Comparison of ENCODE assay signal across 8 mouse cellular contexts in the genomic region with DNA sequence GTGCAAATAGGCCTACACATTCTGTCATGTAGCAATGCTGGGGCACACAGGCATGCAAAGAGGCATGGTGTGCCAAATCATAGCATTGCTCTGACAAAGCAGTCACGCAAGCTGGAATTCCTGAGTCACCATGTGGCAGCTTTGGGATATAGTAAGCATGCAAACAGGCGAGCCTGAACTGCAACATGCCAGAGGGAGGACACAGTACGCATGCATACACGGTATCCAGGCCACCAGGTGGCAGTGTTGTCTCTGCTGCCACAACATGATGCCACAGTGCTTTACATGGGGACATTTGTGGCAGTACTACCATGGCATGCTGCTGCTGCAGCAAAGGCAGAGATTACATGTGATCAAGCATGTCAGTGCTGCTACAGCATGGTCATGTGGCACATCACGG. TPM values are rescaled to one million over a fixed set of nuclear protein-coding genes. Genes with fewer than 3 reads are reported as not detected.
DNase-seq lines count a peak whose midpoint lies in the region; ATAC-seq and TF ChIP-seq lines count a peak whose summit lies in the region.

No protein-coding gene starts in this region.

- no peak overlapping the region for H3K4me2 ChIP-seq in forebrain, embryonic 16.5 days (ENCODE audit: low read length)
- H3K4me2 ChIP-seq in lung, embryonic 16.5 days (ENCODE audit: low read depth, low read length) = no peak overlapping the region

- no peak overlapping the region for H3K4me3 ChIP-seq in ES-E14 (ENCODE audit: insufficient read depth in 1 of 2, low read depth in 1 of 2, low read length in 2 of 2, poor library complexity in 1 of 2, severe bottlenecking in 1 of 2)
- no peak overlapping the region for H3K4me3 ChIP-seq in forebrain, embryonic 16.5 days (replicated peaks; ENCODE audit: low read length)
- H3K4me3 ChIP-seq in layer of hippocampus, adult 2 months = no peak overlapping the region
- no peak overlapping the region for H3K4me3 ChIP-seq in lung, embryonic 16.5 days (ENCODE audit: low read length)

- no peaks in the 10 kb centered on the region for H3K9me3 ChIP-seq in ES-E14 (ENCODE audit: control insufficient read depth, insufficient read depth, low read depth, low read length)
- H3K9me3 ChIP-seq in forebrain, embryonic 16.5 days (ENCODE audit: control insufficient read depth, low read length) = no peaks in the 10 kb centered on the region
- no peaks in the 10 kb centered on the region for H3K9me3 ChIP-seq in lung, embryonic 16.5 days (ENCODE audit: control insufficient read depth, low read length)

- no peak overlapping the region for H3K9ac ChIP-seq in ES-E14 (ENCODE audit: insufficient read depth, low read depth, low read length, poor library complexity, severe bottlenecking)
- H3K9ac ChIP-seq in forebrain, embryonic 16.5 days (replicated peaks; ENCODE audit: low read depth, low read length) = no peak overlapping the region
- H3K9ac ChIP-seq in lung, embryonic 16.5 days (ENCODE audit: low read length) = no peak overlapping the region

- DNase-seq in ES-E14 (ENCODE audit: low read depth, low spot score) = peak; percentile 67
- DNase-seq in c-Kit-positive CD71-positive TER-119-positive erythroid progenitor cells, embryonic 14.5 days (ENCODE audit: low spot score) = peak; percentile 70
- peak; percentile 87 for DNase-seq in heart, postnatal 4 days
- peak; percentile 74 to 84 for DNase-seq in layer of hippocampus, adult 2 months (ENCODE audit: low spot score in 2 of 2)
- DNase-seq in ovary, adult 18-20 months (ENCODE audit: low spot score) = peak; percentile 34
- peak; percentile 76 for DNase-seq in thymus, postnatal 0 days (ENCODE audit: low spot score)

- no peaks in the 10 kb centered on the region for H3K36me3 ChIP-seq in ES-E14 (ENCODE audit: control insufficient read depth, insufficient read depth, low read length, poor library complexity, severe bottlenecking)
- no peaks in the 10 kb centered on the region for H3K36me3 ChIP-seq in forebrain, embryonic 16.5 days (ENCODE audit: control insufficient read depth, insufficient read depth)
- no peaks in the 10 kb centered on the region for H3K36me3 ChIP-seq in lung, embryonic 16.5 days (ENCODE audit: control insufficient read depth, insufficient read depth, low read length)

- no peak overlapping the region for H3K27ac ChIP-seq in ES-E14 (ENCODE audit: insufficient read depth, low read depth, low read length, poor library complexity, severe bottlenecking)
- H3K27ac ChIP-seq in forebrain, embryonic 16.5 days (ENCODE audit: low read length) = no peak overlapping the region
- H3K27ac ChIP-seq in layer of hippocampus, adult 2 months = no peak overlapping the region
- H3K27ac ChIP-seq in lung, embryonic 16.5 days (ENCODE audit: low read length) = no peak overlapping the region

- H3K27me3 ChIP-seq in forebrain, embryonic 16.5 days (replicated peaks; ENCODE audit: control insufficient read depth, insufficient read depth, low read length) = no peaks in the 10 kb centered on the region
- H3K27me3 ChIP-seq in lung, embryonic 16.5 days (ENCODE audit: control insufficient read depth, insufficient read depth, low read depth, low read length) = no peaks in the 10 kb centered on the region

- 28% methylated on average over 5 of the region's 5 CpGs for WGBS in forebrain, embryonic 16.5 days
- 16% methylated on average over 5 of the region's 5 CpGs for WGBS in lung, embryonic 16.5 days

- peak; percentile 93 for TF ChIP-seq CTCF in layer of hippocampus, adult 2 months (conservative IDR thresholded peaks at IDR 0.05)

- peaks cover 0 to 2% of the 10 kb centered on the region in 2 experiments; a peak in 1 of 4 replicates for H3K4me1 ChIP-seq in ES-E14 (ENCODE audit: control insufficient read depth in 2 of 2, insufficient read depth in 2 of 2, low read length in 2 of 2, poor library complexity in 1 of 2)
- no peaks in the 10 kb centered on the region for H3K4me1 ChIP-seq in forebrain, embryonic 16.5 days (replicated peaks; ENCODE audit: control insufficient read depth, insufficient read depth, low read length)
- H3K4me1 ChIP-seq in lung, embryonic 16.5 days (replicated peaks; ENCODE audit: control insufficient read depth, insufficient read depth, low read length) = no peaks in the 10 kb centered on the region

- peak; percentile 75 for ATAC-seq in forebrain, embryonic 16.5 days
- ATAC-seq in lung, embryonic 16.5 days (ENCODE audit: low read depth) = peak; percentile 69

- in situ Hi-C loops in ES-E14 (cut with MboI; ENCODE audit: low sequenced_read_pairs in 2 of 2, unreplicated experiment in 2 of 2) = loop anchor here in 1 of 2 experiments (25.0 kb wide), 1 partner anchor 484 kb away; the partner anchor contains the start of gene Sh3rf3

TF ChIP-seq in ES-E14, 5 proteins besides CTCF, POLR2A, EP300 and RAD21:
- TF ChIP-seq ZC3H11A (IDR thresholded peaks at IDR 0.05; ENCODE audit: borderline replicate concordance, low read depth, low read length) = peak; percentile 82
- no peak for TF ChIP-seq CHD2 (IDR thresholded peaks at IDR 0.05; ENCODE audit: low read depth, low read length)

RNA-seq across cellular contexts. Expression of gene P4ha1, which starts 26.8 kb away (rescaled TPM):
- total RNA-seq in ES-E14 (2012; rRNA removed) = 73.4 and 104 TPM in 2 replicates
- polyA plus RNA-seq in forebrain, embryonic 16.5 days (2015; fragmentation: Nextera tagmentation; extraction: Ambion mirVana) = 32.8 and 46.6 TPM in 2 replicates
- total RNA-seq in heart, postnatal 4 days (2021) = 10 to 100 TPM; 21.2 to 25.3 TPM
- total RNA-seq in layer of hippocampus, adult 2 months (2021) = 10 to 100 TPM; 41.9 to 48.9 TPM
- 78.7 and 81.8 TPM in 2 replicates for polyA plus RNA-seq in lung, embryonic 16.5 days (2015; fragmentation: Nextera tagmentation; extraction: Ambion mirVana)
- 16.3 and 18.2 TPM in 2 replicates for polyA plus RNA-seq in thymus, postnatal 0 days (2015; fragmentation: Nextera tagmentation; extraction: Ambion mirVana)

Comparison
In these comparisons a context has a peak if more than half of its experiments do, and no peak if none do; other contexts are left out.
1. DNase-seq: peak in every context shown above with its lines; median percentile 87 in heart, postnatal 4 days; 79 in layer of hippocampus, adult 2 months; 76 in thymus, postnatal 0 days; 70 in c-Kit-positive CD71-positive TER-119-positive erythroid progenitor cells, embryonic 14.5 days; 67 in ES-E14; 34 in ovary, adult 18-20 months.